Mouse (Mus musculus) limb, embryonic 15.5 days (tissue): ENCODE data around the gene Nav3. TPM values are rescaled to one million over a fixed set of nuclear protein-coding genes. Genes with fewer than 3 reads are reported as not detected.
A peak's percentile ranks its signal among the peaks of the same experiment; 100 is the strongest.

ENCODE experiments used
- ATAC-seq: fragments of 200-750 bp; cut with Nextera tagmentation; 2 replicates; pipeline ENCODE4 v1.8.0; 2017; ENCODE audit warnings: low read depth, moderate TSS enrichment; ENCODE audit not compliant: insufficient number of reproducible peaks, low FRiP score, low TSS enrichment
- H3K27ac ChIP-seq: fragments of 300-500 bp; sonication (generic); 2 replicates; pipeline ENCODE4 v1.5.1; 2015; ENCODE audit warnings: moderate library complexity, mild to moderate bottlenecking, inconsistent platforms
- H3K27me3 ChIP-seq: fragments of 300-500 bp; sonication (generic); 2 replicates; pipeline ENCODE4 v1.6.1; 2015; ENCODE audit warnings: inconsistent platforms
- H3K36me3 ChIP-seq: fragments of 300-500 bp; sonication (generic); 2 replicates; pipeline ENCODE4 v1.6.1; 2015; ENCODE audit warnings: inconsistent platforms
- H3K4me1 ChIP-seq: fragments of 300-500 bp; sonication (generic); 2 replicates; pipeline ENCODE4 v1.6.1; 2015; ENCODE audit warnings: inconsistent platforms
- H3K4me2 ChIP-seq: fragments of 300-500 bp; sonication (generic); 2 replicates; pipeline ENCODE4 v1.6.1; 2015; ENCODE audit warnings: mild to moderate bottlenecking, inconsistent platforms
- H3K4me3 ChIP-seq: fragments of 300-500 bp; sonication (generic); 2 replicates; pipeline ENCODE4 v1.5.1; 2015; ENCODE audit warnings: mild to moderate bottlenecking, inconsistent platforms
- H3K9ac ChIP-seq: fragments of 300-500 bp; sonication (generic); 2 replicates; pipeline ENCODE4 v1.6.1; 2015; ENCODE audit warnings: inconsistent platforms
- H3K9me3 ChIP-seq: fragments of 300-500 bp; sonication (generic); 2 replicates; pipeline ENCODE4 v1.6.1; 2016; ENCODE audit warnings: inconsistent platforms
- WGBS: fragments of 180-500 bp; shearing (Covaris S2); methylation state at CpG from one replicate; pipeline ENCODE4 v1.1.7; 2015; 5-methylcytosine and 5-hydroxymethylcytosine counted together
- polyA plus RNA-seq: library from polyadenylated mRNA; unstranded; fragments of >200 nt; fragmentation: Nextera tagmentation; extraction: Ambion mirVana; gene quantifications from 2 replicates; pipeline ENCODE4 v1.2.1, GENCODE M21; 2015

Nav3 gene
- polyA plus RNA-seq: 7.8 and 8.8 TPM in 2 replicates

DNA sequence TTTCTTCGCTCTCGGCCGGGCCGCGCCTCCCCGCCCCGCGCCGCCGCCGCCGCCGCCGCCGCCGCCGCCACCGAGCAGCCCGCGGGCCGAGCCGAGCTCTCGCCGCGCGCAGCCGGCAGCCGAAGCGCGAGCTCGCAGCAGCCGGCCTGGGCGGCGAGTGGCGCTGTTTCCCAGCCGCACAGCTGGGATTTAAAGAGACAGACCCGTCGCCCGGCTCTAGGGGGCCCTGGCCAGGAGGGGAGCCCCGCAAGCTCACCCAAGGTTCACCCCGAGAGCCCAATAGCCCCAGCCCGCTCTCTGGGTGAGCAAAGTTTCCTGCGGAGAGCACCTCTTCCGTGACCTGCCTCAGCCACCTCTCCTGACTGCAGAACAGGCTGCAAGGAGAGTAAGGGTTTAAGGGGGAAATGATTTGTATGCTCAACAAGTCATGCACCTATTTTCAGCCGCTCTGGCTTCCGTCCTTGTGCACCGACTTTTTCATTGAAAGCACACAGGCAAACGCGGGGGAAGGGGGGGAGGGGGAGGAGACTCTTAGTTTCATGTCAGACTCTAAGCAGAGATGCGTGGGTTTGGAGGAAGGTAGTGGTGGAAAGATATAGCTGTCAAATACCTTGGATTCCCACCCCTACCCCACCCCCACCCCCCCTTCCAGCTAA, at the start of gene Nav3:
Gene Nav3 (minus strand): TSS at position 367 of the 656 bp plus-strand sequence.
- H3K9ac ChIP-seq: peak within 1 kb of the TSS; percentile 55
- H3K4me2 ChIP-seq: peak within 1 kb of the TSS; percentile 92
- peak; percentile 83 for ATAC-seq
- WGBS: under 1% methylated on average over 35 of the region's 50 CpGs
- H3K27me3 ChIP-seq: peaks cover 27% of the 10 kb centered on the region
- H3K4me3 ChIP-seq: peak within 1 kb of the TSS; percentile 61
- peaks cover 9% of the 10 kb centered on the region for H3K4me1 ChIP-seq
- H3K27ac ChIP-seq: no peak within 1 kb of the TSS
- H3K9me3 ChIP-seq: no peaks in the 10 kb centered on the region
- H3K36me3 ChIP-seq: no peaks in the 10 kb centered on the region

GRCm38 (mm10) chr10:110485306-110485705, 29.3 kb upstream of the Nav3 start:
- H3K4me3 ChIP-seq: no peak overlapping the region
- H3K4me1 ChIP-seq: no peaks in the 10 kb centered on the region
- no peak overlapping the region for H3K9ac ChIP-seq
- no peak overlapping the region for H3K4me2 ChIP-seq
- H3K27ac ChIP-seq: no peak overlapping the region
- no peaks in the 10 kb centered on the region for H3K36me3 ChIP-seq
- ATAC-seq: no peak
- no peaks in the 10 kb centered on the region for H3K27me3 ChIP-seq
- no peaks in the 10 kb centered on the region for H3K9me3 ChIP-seq
- 77% methylated on average over 5 of the region's 5 CpGs for WGBS

- 66% methylated on average over 8 of the region's 8 CpGs for WGBS
- ATAC-seq: no peak
- no peak overlapping the region for H3K4me2 ChIP-seq
Observed at GRCm38 (mm10) chr10:110484822-110485221, 28.8 kb upstream of the Nav3 start.

DNA sequence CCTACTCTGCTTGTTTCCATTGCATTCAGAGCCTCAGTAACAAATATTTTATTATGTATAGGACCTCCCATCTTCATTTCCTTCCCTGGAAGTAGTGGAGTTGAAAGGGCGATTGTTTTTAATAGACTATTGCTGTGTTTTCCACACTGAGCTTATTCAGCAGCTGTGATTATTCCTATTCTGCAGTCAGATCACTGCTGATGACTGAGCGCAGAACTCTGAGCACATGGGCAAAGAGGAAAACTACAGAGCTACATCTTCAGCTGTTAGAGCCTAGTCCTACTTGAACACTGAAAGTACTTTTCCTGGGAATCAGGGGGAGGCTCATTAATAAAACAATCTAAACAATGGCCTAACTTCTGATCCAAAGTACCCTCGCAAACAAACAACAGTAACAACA, 23.2 kb upstream of the Nav3 start:
- WGBS: 86% methylated on average over 3 of the region's 3 CpGs
- no peaks in the 10 kb centered on the region for H3K9me3 ChIP-seq
- no peak overlapping the region for H3K4me3 ChIP-seq
- ATAC-seq: no peak
- H3K4me2 ChIP-seq: no peak overlapping the region
- no peak overlapping the region for H3K9ac ChIP-seq
- no peaks in the 10 kb centered on the region for H3K36me3 ChIP-seq
- no peak overlapping the region for H3K27ac ChIP-seq
- H3K4me1 ChIP-seq: no peaks in the 10 kb centered on the region
- H3K27me3 ChIP-seq: no peaks in the 10 kb centered on the region

More at GRCm38 (mm10) chr10:110484822-110485221, 28.8 kb upstream of the Nav3 start:
- no peaks in the 10 kb centered on the region for H3K27me3 ChIP-seq
- H3K9ac ChIP-seq: no peak overlapping the region
- no peak overlapping the region for H3K27ac ChIP-seq
- no peaks in the 10 kb centered on the region for H3K4me1 ChIP-seq
- no peak overlapping the region for H3K4me3 ChIP-seq
- H3K36me3 ChIP-seq: no peaks in the 10 kb centered on the region
- H3K9me3 ChIP-seq: no peaks in the 10 kb centered on the region

DNA sequence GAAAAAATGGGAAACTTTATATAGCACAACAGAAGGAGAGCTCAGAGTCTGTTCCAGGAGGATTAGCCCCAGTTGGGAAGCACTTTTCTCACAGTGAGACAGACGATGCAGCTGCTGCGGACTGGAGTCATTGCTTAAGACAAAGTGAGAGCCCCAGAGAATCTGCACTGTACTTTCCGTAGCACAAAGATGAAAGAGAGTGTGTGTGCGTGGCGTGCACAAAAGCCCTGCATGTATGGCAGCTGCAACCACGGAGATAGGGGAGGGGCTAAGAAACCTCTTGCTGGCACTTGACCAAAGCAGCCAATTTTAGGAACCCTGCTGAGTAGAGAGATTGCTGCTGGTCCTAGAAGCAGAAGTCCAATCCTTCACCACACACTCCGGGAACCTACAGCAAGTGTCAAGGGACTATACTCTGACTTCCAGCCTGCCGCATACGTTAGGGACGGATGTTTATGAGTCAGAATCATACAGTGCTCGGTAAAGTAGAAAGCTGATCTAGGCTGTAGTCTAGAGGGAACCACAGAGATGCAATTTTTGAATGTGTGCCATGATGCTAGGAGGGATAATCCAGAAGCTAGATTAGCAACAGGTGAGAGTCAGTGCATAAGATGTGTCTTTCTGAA, 21.8 kb upstream of the Nav3 start:
- no peaks in the 10 kb centered on the region for H3K36me3 ChIP-seq
- H3K27me3 ChIP-seq: no peaks in the 10 kb centered on the region
- H3K27ac ChIP-seq: no peak overlapping the region
- H3K9ac ChIP-seq: no peak overlapping the region
- no peaks in the 10 kb centered on the region for H3K4me1 ChIP-seq
- no peak overlapping the region for H3K4me2 ChIP-seq
- ATAC-seq: no peak; the same call in 1 of the 2 replicates
- H3K4me3 ChIP-seq: no peak overlapping the region
- 41% methylated on average over 11 of the region's 11 CpGs for WGBS
- H3K9me3 ChIP-seq: no peaks in the 10 kb centered on the region

GRCm38 (mm10) chr10:110474107-110474506, 18.1 kb upstream of the Nav3 start:
- Histone ChIP-seq H3K4me3 (no peak overlapping the region), H3K27me3 (no peaks in the 10 kb centered on the region), H3K36me3 (no peaks in the 10 kb centered on the region), H3K4me1 (no peaks in the 10 kb centered on the region), H3K27ac (no peak overlapping the region), H3K9me3 (no peaks in the 10 kb centered on the region), H3K4me2 (no peak overlapping the region), H3K9ac (no peak overlapping the region)
- no peak for ATAC-seq
- 95% methylated on average over 1 of the region's 1 CpGs for WGBS

DNA sequence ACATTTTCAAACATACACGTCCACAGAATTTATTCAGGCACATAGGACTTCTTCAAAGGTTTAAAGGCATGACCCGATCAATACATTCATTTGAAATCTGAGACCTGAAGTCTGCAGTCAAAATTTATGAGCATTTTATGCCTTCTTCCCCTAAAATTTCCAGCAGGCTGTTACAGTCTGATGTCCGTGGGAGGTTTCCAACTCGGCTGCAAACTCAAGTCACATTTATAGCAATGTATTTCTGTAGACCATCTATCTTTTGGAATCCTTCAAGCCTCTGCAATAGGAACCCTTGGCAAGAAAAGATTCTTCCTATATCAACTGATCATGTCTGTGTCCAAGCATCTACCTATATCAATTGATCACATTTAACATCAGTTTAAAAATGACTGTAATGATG, 13.4 kb upstream of the Nav3 start:
- no peak for ATAC-seq
- H3K27me3 ChIP-seq: no peaks in the 10 kb centered on the region
- WGBS: 40% methylated on average over 4 of the region's 4 CpGs
- no peaks in the 10 kb centered on the region for H3K36me3 ChIP-seq
- H3K9ac ChIP-seq: no peak overlapping the region
- H3K9me3 ChIP-seq: no peaks in the 10 kb centered on the region
- H3K4me2 ChIP-seq: no peak overlapping the region
- no peak overlapping the region for H3K27ac ChIP-seq
- no peak overlapping the region for H3K4me3 ChIP-seq
- H3K4me1 ChIP-seq: no peaks in the 10 kb centered on the region

- no peak for ATAC-seq
- no peaks in the 10 kb centered on the region for H3K9me3 ChIP-seq
- H3K4me1 ChIP-seq: peaks cover 9% of the 10 kb centered on the region
- peak overlapping the region; percentile 92 for H3K4me2 ChIP-seq
- H3K36me3 ChIP-seq: no peaks in the 10 kb centered on the region
- H3K9ac ChIP-seq: peak overlapping the region; percentile 55
- WGBS: under 1% methylated on average over 43 of the region's 45 CpGs
- H3K27me3 ChIP-seq: peaks cover 27% of the 10 kb centered on the region
- H3K4me3 ChIP-seq: peak overlapping the region; percentile 61
- no peak overlapping the region for H3K27ac ChIP-seq
Observed at GRCm38 (mm10) chr10:110455063-110455837, 754 bp downstream of the Nav3 start.

DNA sequence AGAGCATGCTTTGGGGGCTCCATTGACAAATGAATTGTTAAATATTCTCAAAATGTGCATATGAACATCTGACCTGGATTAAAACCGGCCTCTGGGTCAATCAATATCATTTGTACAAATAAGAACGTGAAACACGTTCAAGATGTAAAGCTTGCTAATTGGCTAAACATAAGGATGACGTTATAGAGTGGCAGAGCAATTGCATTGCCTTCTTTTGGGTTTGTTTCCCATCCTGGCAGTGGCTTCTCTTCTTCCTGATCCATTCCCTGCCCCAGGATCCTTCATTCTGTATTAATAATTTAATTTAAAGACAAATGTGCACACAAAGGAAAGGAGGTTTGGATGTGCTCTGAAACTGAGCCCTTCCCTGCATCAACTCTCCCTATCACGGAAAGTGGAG, 2.4 kb downstream of the Nav3 start:
- WGBS: 50% methylated on average over 5 of the region's 5 CpGs
- no peaks in the 10 kb centered on the region for H3K36me3 ChIP-seq
- no peaks in the 10 kb centered on the region for H3K9me3 ChIP-seq
- H3K4me3 ChIP-seq: no peak overlapping the region
- peaks cover 9% of the 10 kb centered on the region for H3K4me1 ChIP-seq
- H3K27me3 ChIP-seq: peaks cover 27% of the 10 kb centered on the region
- ATAC-seq: no peak
- no peak overlapping the region for H3K27ac ChIP-seq
- no peak overlapping the region for H3K4me2 ChIP-seq
- H3K9ac ChIP-seq: no peak overlapping the region

DNA sequence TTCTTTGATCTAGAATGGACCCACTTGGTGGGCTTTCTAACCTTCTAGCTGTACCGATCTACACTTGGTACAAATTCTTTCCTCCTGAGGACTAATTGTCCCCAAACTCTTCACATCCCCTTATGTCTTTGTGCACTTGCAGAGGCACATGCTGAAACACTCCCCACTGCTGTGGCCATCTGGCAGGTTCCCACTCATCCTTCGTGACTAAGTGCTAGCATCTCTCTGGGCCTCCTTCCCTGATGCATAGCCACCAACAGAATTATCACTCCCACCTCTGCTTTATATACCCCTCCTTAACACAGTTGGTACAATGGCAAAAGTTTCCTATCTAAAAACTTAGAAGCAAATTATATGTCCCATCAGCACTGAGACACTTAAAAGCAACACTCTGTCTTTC, 15.6 kb downstream of the Nav3 start:
- no peak overlapping the region for H3K4me3 ChIP-seq

GRCm38 (mm10) chr10:110431078-110431477, 24.9 kb downstream of the Nav3 start:
- no peak overlapping the region for H3K4me2 ChIP-seq
- no peaks in the 10 kb centered on the region for H3K36me3 ChIP-seq

More for the DNA sequence above, 15.6 kb downstream of the Nav3 start:
- H3K27me3 ChIP-seq: no peaks in the 10 kb centered on the region
- H3K36me3 ChIP-seq: no peaks in the 10 kb centered on the region
- H3K9ac ChIP-seq: no peak overlapping the region
- no peak overlapping the region for H3K27ac ChIP-seq
- WGBS: 84% methylated on average over 2 of the region's 2 CpGs
- no peaks in the 10 kb centered on the region for H3K4me1 ChIP-seq
- no peaks in the 10 kb centered on the region for H3K9me3 ChIP-seq
- ATAC-seq: no peak
- H3K4me2 ChIP-seq: no peak overlapping the region

GRCm38 (mm10) chr10:110429578-110429977, 26.4 kb downstream of the Nav3 start:
- Histone ChIP-seq H3K36me3 (no peaks in the 10 kb centered on the region), H3K27me3 (no peaks in the 10 kb centered on the region), H3K9me3 (no peaks in the 10 kb centered on the region), H3K4me3 (no peak overlapping the region), H3K27ac (no peak overlapping the region), H3K9ac (no peak overlapping the region), H3K4me2 (no peak overlapping the region), H3K4me1 (no peaks in the 10 kb centered on the region)
- no peak for ATAC-seq
- 58% methylated on average over 6 of the region's 6 CpGs for WGBS

More at GRCm38 (mm10) chr10:110431078-110431477, 24.9 kb downstream of the Nav3 start:
- H3K4me3 ChIP-seq: no peak overlapping the region
- H3K27ac ChIP-seq: no peak overlapping the region
- no peak overlapping the region for H3K9ac ChIP-seq
- ATAC-seq: no peak
- H3K9me3 ChIP-seq: no peaks in the 10 kb centered on the region
- WGBS: 89% methylated on average over 3 of the region's 3 CpGs
- no peaks in the 10 kb centered on the region for H3K4me1 ChIP-seq
- H3K27me3 ChIP-seq: no peaks in the 10 kb centered on the region
